Mouse (Mus musculus) forebrain, embryonic 13.5 days (tissue): Measurements from ENCODE around the gene Cacna2d1. TPM values are rescaled to one million over a fixed set of nuclear protein-coding genes. Genes with fewer than 3 reads are reported as not detected.

Source experiments
- ATAC-seq: fragments of 200-750 bp; cut with Nextera tagmentation; 2 replicates; pipeline ENCODE4 v1.8.0; 2017
- H3K27ac ChIP-seq: fragments of 300-500 bp; sonication (generic); 2 replicates; pipeline ENCODE4 v1.5.1; 2015; ENCODE audit warnings: inconsistent platforms, mild to moderate bottlenecking, moderate library complexity
- H3K27me3 ChIP-seq: fragments of 300-500 bp; sonication (generic); 2 replicates; pipeline ENCODE4 v1.6.1; 2015; ENCODE audit warnings: mild to moderate bottlenecking, inconsistent platforms
- H3K36me3 ChIP-seq: fragments of 300-500 bp; sonication (generic); 2 replicates; pipeline ENCODE4 v1.6.1; 2015; ENCODE audit warnings: mild to moderate bottlenecking, inconsistent platforms; ENCODE audit not compliant: poor library complexity, severe bottlenecking
- H3K4me1 ChIP-seq: fragments of 300-500 bp; sonication (generic); 2 replicates; pipeline ENCODE4 v1.6.1; 2015; ENCODE audit warnings: inconsistent platforms
- H3K4me2 ChIP-seq: fragments of 300-500 bp; sonication (generic); 2 replicates; pipeline ENCODE4 v1.6.1; 2015; ENCODE audit warnings: inconsistent platforms, mild to moderate bottlenecking, moderate library complexity
- H3K4me3 ChIP-seq: fragments of 300-500 bp; sonication (generic); 2 replicates; pipeline ENCODE4 v1.5.1; 2015; ENCODE audit warnings: mild to moderate bottlenecking, inconsistent platforms
- H3K9ac ChIP-seq: fragments of 300-500 bp; sonication (generic); 2 replicates; pipeline ENCODE4 v1.6.1; 2015; ENCODE audit warnings: mild to moderate bottlenecking, inconsistent platforms
- H3K9me3 ChIP-seq: fragments of 300-500 bp; sonication (generic); replicated peaks from 2 replicates; pipeline ENCODE4 v1.6.1; 2016; ENCODE audit warnings: inconsistent platforms
- WGBS: fragments of 180-500 bp; shearing (Covaris S2); methylation state at CpG from one replicate; pipeline ENCODE4 v1.1.7; 2015; 5-methylcytosine and 5-hydroxymethylcytosine counted together
- polyA plus RNA-seq: library from polyadenylated mRNA; unstranded; fragments of >200 nt; fragmentation: Nextera tagmentation; extraction: Ambion mirVana; gene quantifications from 2 replicates; pipeline ENCODE4 v1.2.1, GENCODE M21; 2015

Gene Cacna2d1
- polyA plus RNA-seq, 1 experiment from 2014 or later = 30.9 TPM

DNA sequence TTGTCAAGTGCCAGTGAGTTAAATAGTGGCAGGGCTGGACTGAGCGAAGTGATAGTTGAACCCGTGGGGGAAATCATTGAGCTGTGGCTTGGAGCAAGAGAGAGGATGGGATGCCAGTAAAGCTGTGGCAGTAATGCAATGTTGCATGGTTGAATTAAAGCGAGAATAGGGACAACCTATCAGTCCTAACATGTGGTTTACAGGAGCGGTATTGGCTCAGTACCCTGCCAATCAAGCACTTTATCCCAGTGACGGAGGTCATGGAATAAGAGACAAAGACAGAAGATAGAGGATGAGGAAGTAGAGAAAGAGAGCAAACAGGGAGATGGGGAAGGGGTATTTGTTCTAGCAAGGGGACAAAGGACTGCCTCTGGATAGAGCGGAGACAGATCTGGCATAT is 187.6 kb downstream of the Cacna2d1 start:
- WGBS = 85% methylated on average over 6 of the region's 6 CpGs
- peak; percentile 45; the same call in 1 of the 2 replicates for ATAC-seq

DNA sequence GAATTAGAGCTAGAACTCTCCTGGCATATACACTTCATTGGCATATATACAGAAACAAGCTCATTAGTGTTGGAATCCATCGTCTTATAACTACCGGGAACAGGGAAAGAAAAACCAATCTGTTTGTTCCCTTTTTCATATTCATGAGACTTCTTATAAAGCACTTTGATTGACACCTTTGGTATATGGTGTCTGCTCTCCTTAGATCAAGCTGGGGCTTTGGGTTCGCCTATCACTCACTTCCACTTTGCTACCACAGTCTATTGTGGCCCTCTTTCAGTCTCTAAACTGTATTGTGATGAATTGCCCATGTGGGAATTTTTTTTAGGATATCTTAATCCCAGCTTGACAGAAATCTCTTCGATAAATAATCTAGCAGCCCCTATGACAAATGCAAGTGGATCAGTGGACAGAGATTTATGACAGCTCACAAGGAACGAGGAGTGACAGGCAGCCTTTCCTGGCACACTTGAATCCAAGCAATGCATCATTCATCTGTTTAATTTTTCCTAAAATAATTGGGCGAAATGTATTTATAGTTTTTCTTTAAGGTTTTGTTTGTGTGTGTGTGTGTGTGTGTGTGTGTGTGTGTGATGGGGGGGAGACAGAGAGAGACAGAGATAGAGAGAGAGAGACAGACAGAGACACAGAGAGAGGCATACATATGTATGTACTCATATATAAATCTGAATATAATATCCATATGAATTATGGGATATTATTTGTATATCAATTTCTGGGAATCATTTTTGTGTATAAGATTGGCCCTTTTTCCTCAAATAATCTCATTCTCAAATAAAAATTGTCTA is 200.0 kb downstream of the Cacna2d1 start:
- WGBS = 29% methylated on average over 6 of the region's 6 CpGs
- ATAC-seq = peak; percentile 95
- Histone ChIP-seq H3K36me3 (no peaks in the 10 kb centered on the region), H3K9ac (no peak overlapping the region), H3K27ac (peak overlapping the region; percentile 77), H3K4me2 (peak overlapping the region; percentile 12; the same call in 1 of the 2 replicates), H3K9me3 (no peaks in the 10 kb centered on the region), H3K4me1 (peaks cover 28% of the 10 kb centered on the region), H3K27me3 (no peaks in the 10 kb centered on the region), H3K4me3 (no peak overlapping the region)

More for the DNA sequence above, 187.6 kb downstream of the Cacna2d1 start:
- Histone ChIP-seq H3K9me3 (no peaks in the 10 kb centered on the region), H3K27me3 (no peaks in the 10 kb centered on the region), H3K4me3 (no peak overlapping the region), H3K36me3 (no peaks in the 10 kb centered on the region), H3K4me1 (peaks cover 8% of the 10 kb centered on the region), H3K9ac (no peak overlapping the region), H3K27ac (no peak overlapping the region; the same call in 1 of the 2 replicates), H3K4me2 (no peak overlapping the region)

DNA sequence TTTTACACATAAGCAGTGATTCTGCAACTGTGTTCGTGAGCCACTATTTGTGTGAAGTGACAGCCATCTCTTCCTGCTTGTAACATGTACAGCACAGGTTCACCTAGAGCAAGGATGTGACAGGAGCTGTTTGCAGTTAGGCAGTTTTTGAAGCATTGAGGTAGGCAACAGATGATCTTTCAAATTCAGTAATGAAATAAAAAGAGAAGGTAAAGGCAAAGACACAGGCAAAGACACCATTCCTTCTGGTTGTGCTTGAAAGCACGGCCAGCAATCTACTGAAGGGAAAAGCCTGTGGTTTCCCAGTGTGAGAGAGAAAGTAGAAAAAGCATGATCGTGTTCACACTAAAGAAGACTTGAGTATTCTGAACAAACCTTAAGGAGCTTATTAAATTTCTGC is 201.5 kb downstream of the Cacna2d1 start:
- Histone ChIP-seq H3K9me3 (no peaks in the 10 kb centered on the region), H3K27me3 (no peaks in the 10 kb centered on the region), H3K9ac (no peak overlapping the region), H3K36me3 (no peaks in the 10 kb centered on the region), H3K27ac (peak overlapping the region; percentile 68; the same call in 1 of the 2 replicates), H3K4me1 (peaks cover 28% of the 10 kb centered on the region), H3K4me2 (no peak overlapping the region), H3K4me3 (no peak overlapping the region)
- no peak for ATAC-seq
- WGBS = 39% methylated on average over 3 of the region's 3 CpGs

DNA sequence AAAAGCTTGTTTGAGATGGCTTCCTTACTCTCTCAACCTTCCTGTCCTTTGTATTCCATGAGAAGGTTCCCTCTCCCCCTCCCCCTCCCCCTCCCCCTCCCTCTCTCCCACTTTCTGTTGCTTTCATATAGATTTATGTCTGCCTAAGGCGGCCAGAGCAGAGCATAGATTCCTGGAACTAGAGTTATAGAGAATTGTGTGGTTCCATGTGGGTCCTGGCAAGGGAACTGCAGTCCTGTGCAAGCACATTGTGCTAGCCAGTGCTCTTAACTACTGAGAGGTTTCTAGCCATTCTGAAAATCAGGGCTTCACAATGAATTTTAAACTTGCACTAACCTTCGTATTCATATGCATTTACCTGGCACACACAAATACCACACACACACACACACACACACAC is 202.3 kb downstream of the Cacna2d1 start:
- no peak for ATAC-seq
- no peaks in the 10 kb centered on the region for H3K9me3 ChIP-seq
- no peaks in the 10 kb centered on the region for H3K27me3 ChIP-seq
- 86% methylated on average over 2 of the region's 2 CpGs for WGBS
- no peak overlapping the region for H3K27ac ChIP-seq
- peaks cover 27% of the 10 kb centered on the region for H3K4me1 ChIP-seq
- H3K4me2 ChIP-seq = no peak overlapping the region
- H3K36me3 ChIP-seq = no peaks in the 10 kb centered on the region
- H3K9ac ChIP-seq = no peak overlapping the region
- H3K4me3 ChIP-seq = no peak overlapping the region

DNA sequence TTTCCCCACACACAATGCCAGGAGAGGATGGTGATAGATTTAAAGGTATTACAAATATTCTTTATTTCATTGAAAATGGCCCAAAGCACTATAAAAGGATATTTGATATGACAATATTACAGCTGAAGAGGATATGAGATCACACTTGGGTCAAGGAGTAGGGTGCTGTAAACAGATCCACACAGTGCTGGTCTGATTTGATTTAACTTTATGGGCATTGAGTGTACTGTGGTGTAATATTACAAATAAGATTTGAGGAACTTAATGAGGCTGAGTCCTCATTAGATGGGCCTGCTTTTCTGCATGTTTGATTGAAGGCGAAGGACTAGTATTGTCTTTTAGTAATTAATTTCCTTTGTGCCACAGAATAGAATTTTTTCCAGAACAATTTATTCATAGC is 212.1 kb downstream of the Cacna2d1 start:
- Histone ChIP-seq H3K9ac (no peak overlapping the region), H3K27me3 (no peaks in the 10 kb centered on the region), H3K4me1 (no peaks in the 10 kb centered on the region), H3K27ac (no peak overlapping the region), H3K4me3 (no peak overlapping the region), H3K36me3 (no peaks in the 10 kb centered on the region), H3K4me2 (no peak overlapping the region), H3K9me3 (no peaks in the 10 kb centered on the region)
- WGBS = 69% methylated on average over 1 of the region's 1 CpGs
- no peak for ATAC-seq

DNA sequence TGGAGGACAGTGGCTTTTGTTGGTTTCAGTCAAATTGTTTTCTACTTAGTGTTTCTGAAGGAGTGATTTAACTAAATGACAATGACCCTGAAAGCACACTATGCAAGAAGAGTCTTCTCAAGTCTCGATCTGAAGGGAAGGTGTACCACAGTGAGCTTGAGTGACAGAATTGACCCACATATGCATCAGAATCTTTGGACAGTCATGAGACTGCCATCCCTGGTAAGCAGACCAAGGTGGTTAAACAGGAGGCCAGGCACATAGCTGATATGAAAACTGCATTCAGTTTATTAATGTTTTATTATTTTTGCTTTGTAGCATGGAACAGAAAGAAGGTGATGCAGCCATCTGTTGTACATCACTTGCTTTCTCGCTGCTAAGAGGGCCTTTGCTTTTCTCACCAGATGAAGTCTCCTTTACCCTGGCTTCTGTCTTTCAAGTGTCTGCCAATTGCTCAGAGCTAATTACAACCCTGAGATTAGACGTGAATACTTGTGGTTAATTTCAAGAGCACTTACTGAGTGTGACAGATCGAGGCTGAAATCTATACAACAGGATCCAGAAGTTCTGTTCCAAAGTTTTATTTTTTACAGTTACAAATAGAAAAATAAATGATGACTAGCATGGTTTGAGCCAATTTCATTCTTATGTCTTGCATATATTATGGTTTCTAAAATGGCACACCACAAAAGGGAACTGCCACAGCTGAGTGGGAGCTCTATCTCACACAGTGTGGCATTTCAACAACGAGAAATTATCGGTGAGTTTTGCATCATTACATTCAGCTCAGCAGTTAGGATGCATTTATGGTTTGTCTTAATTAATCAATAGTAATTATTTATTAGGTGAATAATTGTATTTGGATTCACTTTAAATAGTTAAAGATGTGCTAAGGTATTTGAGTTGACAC is 221.1 kb downstream of the Cacna2d1 start:
- H3K4me3 ChIP-seq = no peak overlapping the region
- H3K27me3 ChIP-seq = peaks cover 8% of the 10 kb centered on the region
- peak; percentile 77 for ATAC-seq
- WGBS = 57% methylated on average over 6 of the region's 6 CpGs
- H3K36me3 ChIP-seq = no peaks in the 10 kb centered on the region
- H3K4me1 ChIP-seq = peaks cover 3% of the 10 kb centered on the region; the same call in 1 of the 2 replicates
- H3K4me2 ChIP-seq = no peak overlapping the region
- H3K9ac ChIP-seq = no peak overlapping the region
- H3K27ac ChIP-seq = no peak overlapping the region; the same call in 1 of the 2 replicates
- no peaks in the 10 kb centered on the region for H3K9me3 ChIP-seq

DNA sequence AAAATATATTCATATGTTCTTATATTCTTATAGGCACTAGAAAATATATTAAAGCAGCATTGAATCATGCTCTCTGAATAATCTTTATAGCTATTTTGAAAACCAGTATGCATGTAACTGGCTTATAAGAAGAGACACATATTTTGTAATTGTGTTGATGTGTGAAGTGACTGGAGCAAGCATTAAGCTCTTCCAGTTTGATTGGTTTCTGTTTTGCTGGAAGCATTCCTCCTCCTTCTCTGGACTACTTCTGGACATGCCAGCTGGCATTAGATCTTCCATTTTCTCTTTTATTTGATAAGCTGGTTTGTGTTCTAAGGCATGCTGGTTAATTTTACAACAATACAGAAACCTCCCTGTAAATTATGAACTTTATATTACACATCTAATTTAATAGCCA is 228.8 kb downstream of the Cacna2d1 start:
- Histone ChIP-seq H3K27me3 (peaks cover 8% of the 10 kb centered on the region), H3K4me3 (no peak overlapping the region), H3K27ac (no peak overlapping the region), H3K9ac (no peak overlapping the region), H3K4me1 (peaks cover 8% of the 10 kb centered on the region; the same call in 1 of the 2 replicates), H3K36me3 (no peaks in the 10 kb centered on the region), H3K4me2 (no peak overlapping the region), H3K9me3 (no peaks in the 10 kb centered on the region)
- no peak for ATAC-seq

DNA sequence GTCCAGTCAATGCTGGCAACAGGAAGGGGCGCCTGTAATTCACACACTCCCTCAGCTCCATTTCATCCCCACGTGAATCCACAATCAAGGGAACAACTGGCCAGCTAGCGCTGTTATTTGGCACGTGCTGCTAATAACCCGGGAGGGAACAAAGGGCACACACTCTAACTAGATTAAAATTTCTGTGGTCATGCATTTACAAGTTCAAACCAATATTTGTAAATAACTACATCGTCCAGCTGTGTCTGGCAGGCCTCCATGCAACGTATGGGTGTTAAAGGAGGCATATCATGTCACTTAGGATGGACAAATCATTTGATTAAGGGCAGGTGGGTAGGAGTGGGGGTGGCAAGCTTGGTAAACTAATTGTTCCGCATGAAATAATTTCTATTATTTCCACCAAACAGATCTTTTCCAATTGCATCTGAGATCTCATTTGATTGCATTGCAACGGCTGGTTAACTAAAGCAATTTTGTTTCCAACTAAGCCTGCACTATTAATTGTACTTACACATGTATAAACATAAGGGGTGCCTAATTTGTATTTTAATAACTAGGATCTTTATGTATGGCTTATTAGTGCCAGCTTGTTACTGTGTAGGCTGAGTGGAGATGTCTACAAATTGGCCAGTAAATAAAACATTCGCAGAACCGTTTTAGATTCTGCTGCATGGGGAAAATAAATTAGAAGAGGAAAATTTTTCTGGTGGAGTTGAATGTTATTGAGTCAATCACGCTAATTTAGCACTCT is 231.8 kb downstream of the Cacna2d1 start:
- H3K4me3 ChIP-seq = no peak overlapping the region
- H3K27me3 ChIP-seq = 0 out of 2 replicates have a peak, but pooled peaks cover 3% of the 10 kb centered on the region
- no peaks in the 10 kb centered on the region for H3K9me3 ChIP-seq
- H3K4me1 ChIP-seq = peaks cover 8% of the 10 kb centered on the region; the same call in 1 of the 2 replicates
- WGBS = 20% methylated on average over 12 of the region's 12 CpGs
- no peak overlapping the region for H3K9ac ChIP-seq
- H3K36me3 ChIP-seq = 0 out of 2 replicates have a peak, but pooled peaks cover 3% of the 10 kb centered on the region
- peak; percentile 95 for ATAC-seq
- 0 out of 2 replicates have a peak overlapping the region, but pooled peaks have one; percentile 20 for H3K27ac ChIP-seq
- H3K4me2 ChIP-seq = peak overlapping the region; percentile 10; the same call in 1 of the 2 replicates

DNA sequence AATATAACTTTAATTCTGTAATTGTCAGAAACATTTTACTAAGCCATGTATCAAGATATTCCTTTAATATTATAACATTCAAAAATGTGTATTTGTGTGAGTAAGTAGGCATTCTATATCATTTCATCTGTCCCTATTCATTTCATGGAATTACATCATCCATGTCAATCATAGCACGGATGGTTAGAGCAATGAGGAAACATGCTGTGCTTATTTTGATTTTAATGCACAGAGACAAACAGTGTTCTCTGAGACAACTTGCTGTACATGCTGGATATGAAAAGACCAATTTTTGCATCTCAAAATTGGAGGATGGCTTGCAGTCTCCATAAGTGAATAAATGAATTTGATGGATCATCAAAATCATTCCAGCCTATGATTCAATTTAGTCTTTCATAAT is 232.4 kb downstream of the Cacna2d1 start:
- Histone ChIP-seq H3K4me2 (no peak overlapping the region), H3K4me1 (peaks cover 8% of the 10 kb centered on the region; the same call in 1 of the 2 replicates), H3K9me3 (no peaks in the 10 kb centered on the region), H3K4me3 (no peak overlapping the region), H3K36me3 (0 out of 2 replicates have a peak, but pooled peaks cover 3% of the 10 kb centered on the region), H3K27ac (no peak overlapping the region), H3K9ac (no peak overlapping the region), H3K27me3 (0 out of 2 replicates have a peak, but pooled peaks cover 3% of the 10 kb centered on the region)
- WGBS = 41% methylated on average over 1 of the region's 1 CpGs
- ATAC-seq = peak; percentile 48; the same call in 1 of the 2 replicates

DNA sequence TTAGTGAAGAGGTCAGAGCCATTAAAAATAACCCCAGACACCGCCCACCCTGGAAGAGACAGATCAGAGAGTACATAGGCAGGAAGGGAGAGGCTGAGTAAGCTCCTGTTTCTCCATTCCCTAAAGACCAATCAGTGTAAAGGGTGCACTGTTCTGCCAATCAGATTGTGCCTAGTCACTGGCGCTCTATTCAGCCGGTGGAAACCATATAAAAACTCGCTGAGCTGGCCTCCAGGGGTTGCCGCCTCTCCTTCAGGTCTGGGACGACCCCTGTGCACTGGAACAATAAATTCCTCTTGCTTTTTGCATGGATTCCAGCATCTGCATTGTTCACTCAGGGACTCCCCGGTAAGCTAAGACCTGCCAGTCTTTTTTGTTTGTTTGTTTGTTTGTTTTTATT is 246.6 kb downstream of the Cacna2d1 start:
- H3K27me3 ChIP-seq = no peaks in the 10 kb centered on the region
- H3K9ac ChIP-seq = no peak overlapping the region
- 85% methylated on average over 7 of the region's 7 CpGs for WGBS
- no peaks in the 10 kb centered on the region for H3K9me3 ChIP-seq
- H3K36me3 ChIP-seq = no peaks in the 10 kb centered on the region
- no peaks in the 10 kb centered on the region for H3K4me1 ChIP-seq
- no peak overlapping the region for H3K4me3 ChIP-seq
- no peak overlapping the region for H3K4me2 ChIP-seq
- H3K27ac ChIP-seq = no peak overlapping the region
- no peak for ATAC-seq

DNA sequence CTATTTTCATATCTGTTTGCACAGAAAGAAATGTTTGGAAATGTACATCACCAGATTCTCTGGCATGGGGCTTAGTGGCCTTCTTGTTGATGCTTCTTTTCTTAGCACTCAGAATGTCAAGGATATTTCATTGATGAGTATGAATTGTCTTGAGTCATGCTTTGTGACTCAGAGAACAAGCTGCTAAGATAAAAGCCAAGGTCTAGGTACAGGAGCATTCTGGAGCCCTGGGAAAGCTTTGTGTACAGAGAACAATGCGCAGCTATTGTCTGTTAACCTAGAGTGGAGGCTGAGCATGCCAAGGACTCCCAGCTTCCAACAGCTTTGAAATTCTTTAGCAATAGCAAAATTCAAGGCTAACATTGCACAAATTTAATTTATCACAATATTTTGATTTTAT is 249.6 kb downstream of the Cacna2d1 start:
- Histone ChIP-seq H3K27ac (no peak overlapping the region), H3K4me3 (no peak overlapping the region), H3K9ac (no peak overlapping the region), H3K27me3 (no peaks in the 10 kb centered on the region), H3K4me1 (no peaks in the 10 kb centered on the region), H3K4me2 (no peak overlapping the region), H3K36me3 (no peaks in the 10 kb centered on the region), H3K9me3 (no peaks in the 10 kb centered on the region)
- WGBS = 95% methylated on average over 1 of the region's 1 CpGs
- no peak for ATAC-seq
